Mouse (Mus musculus) liver, embryonic 15.5 days (tissue): ENCODE results near the gene Igfbp1. TPM values are rescaled to one million over a fixed set of nuclear protein-coding genes. Genes with fewer than 3 reads are reported as not detected.

Experiments
- polyA plus RNA-seq: library from polyadenylated mRNA; unstranded; fragments of >200 nt; fragmentation: Nextera tagmentation; extraction: Ambion mirVana; gene quantifications from 2 replicates; pipeline ENCODE4 v1.2.1, GENCODE M21; 2015

The Igfbp1 gene
- polyA plus RNA-seq, 1 experiment from 2014 or later = 170 TPM

Other genes with a start within 250 kb of the Igfbp1 start
- 0.07 and 0.17 TPM in 2 replicates for gene Adcy1, start 134.3 kb upstream of the Igfbp1 start, polyA plus RNA-seq
- gene Gm11985, start 9.2 kb upstream of the Igfbp1 start, polyA plus RNA-seq = not detected in 2 replicates
- 18.9 and 19.5 TPM in 2 replicates for gene Igfbp3, start 16.1 kb downstream of the Igfbp1 start, polyA plus RNA-seq